Mouse (Mus musculus): ENCODE data around the gene Micall2.

DNA sequence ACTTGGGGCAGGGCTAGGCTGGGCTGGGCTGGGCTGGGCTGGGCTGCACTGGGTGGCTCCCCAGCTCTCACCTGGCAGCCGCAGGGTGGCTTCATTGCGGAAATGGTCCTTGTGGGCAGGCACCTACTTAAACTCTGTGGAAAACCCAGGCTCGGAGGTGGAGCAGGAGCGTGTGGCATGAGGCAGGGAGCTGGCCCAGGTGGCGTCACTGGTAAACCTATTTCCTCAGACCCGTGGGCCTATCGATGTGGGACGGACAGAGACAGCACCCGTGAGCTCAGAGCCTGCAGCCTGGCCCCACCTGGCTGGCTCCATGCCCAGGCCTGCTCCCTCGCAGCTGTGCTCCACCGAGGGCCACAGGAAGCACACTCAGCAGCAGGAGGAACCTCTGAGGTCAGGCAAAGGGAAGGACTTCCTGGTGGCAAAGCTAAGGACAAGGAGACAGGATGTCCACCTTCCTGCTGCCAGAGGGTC lies 3.5 kb downstream of the Micall2 start:
- no peak for TF ChIP-seq POLR2A (IDR thresholded peaks at IDR 0.05; ENCODE audit: borderline replicate concordance, insufficient read depth, low read length)
- no peak for TF ChIP-seq CTCF (IDR thresholded peaks at IDR 0.05; ENCODE audit: borderline replicate concordance, insufficient read depth, low read depth, low read length)
